Mouse (Mus musculus) monocyte, adult 2 months (primary cell): ENCODE measurements around the gene Zfand3.

Source experiments
- DNase-seq, 2 experiments: peaks; one replicate each; pipeline ENCODE4 v3.0.0; 2022; ENCODE audit warnings: low spot score in 2 of 2, low read depth in 1 of 2

Gene Zfand3

DNA sequence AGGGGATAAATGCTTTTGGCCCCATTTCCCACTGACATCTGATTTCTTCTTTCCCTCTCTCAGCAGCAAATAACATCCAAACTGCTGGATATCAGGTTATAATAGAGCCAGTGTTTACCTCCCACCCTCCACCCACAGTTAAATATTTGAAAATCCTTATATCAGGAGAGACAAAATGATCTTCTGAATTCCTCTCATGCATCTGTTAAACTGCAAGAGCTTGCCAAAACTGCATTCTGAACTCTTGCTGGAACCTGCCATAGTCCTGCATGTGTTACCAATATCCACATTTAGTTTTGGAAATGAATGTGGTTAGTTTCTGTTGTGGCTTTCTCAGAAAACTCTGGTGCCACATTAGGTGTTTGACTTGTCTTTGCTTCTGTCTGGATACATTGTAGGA lies 97.3 kb downstream of the Zfand3 start:
- no peak for DNase-seq

DNA sequence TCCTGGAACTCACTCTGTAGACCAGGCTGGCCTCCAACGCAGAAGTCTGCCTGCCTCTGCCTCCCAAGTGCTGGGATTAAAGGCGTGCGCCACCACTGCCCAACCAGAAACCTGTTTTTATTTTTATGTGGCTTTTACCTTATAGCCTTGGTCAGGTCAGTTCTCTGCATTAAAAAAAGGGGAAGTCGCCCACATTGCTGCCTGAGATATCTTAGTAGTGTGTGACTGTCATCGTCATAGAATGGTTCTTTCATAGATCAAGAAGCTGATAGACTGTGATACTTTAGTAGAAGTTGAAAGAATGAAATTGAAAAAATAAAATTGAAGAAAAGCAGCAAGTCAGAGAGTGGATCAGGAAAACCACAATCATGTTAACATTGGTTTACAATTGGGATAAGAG lies 98.5 kb downstream of the Zfand3 start:
- DNase-seq: no peak

DNA sequence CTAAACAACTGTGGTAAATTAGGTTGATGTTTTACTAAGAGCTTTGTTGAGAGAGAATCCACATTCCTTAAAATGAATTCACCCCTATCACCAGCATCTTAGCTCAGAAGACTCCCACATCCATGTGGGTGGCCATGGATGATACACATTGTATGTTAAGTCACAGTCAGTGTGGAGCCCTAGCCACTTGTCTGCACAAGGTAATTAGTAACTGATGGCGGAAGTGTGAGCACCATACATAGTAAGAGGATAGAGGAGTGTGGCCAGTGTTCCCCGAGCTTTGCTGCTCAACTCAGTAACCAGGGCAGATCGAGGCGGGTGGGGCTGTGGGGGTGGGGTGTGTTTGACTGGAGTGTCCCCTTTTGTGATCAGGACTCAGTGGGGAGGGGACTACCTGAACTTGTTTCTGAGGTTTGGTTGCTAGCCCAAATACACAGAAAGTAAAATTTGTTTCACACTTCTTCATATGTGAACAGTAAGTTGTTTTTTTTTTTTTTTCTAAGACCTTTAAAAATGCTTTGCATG lies 99.2 kb downstream of the Zfand3 start:
- DNase-seq: no peak

DNA sequence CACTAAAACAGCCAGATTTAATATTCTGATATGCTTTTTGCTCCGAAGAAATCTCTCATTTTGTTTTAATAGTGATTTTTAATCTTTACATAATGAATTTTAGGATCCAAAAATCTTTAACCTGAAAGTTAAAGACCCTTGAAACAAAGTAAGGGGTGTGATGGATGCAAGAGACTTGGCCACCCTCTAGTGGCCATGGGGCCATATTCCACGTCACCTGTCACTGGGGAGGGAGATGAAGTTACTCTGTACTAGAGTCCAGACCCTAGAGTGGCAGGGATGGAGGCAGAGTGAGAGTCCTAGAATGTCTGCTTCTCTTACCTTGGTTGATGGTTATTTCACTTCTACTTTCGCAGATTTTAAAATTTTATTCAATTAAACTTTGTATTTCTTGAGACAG lies 100.8 kb downstream of the Zfand3 start:
- no peak for DNase-seq

DNA sequence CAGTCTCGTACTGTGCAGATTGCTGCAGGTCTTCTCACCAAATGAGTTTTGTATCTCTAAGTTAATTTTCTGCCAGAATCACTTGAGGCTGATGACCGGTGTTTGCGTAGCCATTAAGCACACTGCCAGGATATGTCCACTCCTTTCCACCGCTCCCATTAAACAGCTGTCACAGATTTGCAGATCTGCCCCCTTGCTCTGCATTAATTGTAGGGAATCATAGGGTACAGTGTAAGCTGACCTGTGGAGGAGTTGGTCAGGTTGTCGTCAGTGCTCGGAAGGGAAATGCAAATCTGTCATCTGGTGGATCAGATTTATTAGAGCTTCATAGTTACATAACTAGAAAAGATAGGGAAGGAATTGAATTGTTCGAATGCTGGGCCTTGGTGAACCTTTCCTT lies 106.1 kb downstream of the Zfand3 start:
- DNase-seq: no peak

GRCm38 (mm10) chr17:30111556-30111955 lies 107.0 kb downstream of the Zfand3 start:
- no peak for DNase-seq

GRCm38 (mm10) chr17:30112080-30112479 lies 107.5 kb downstream of the Zfand3 start:
- DNase-seq: no peak

GRCm38 (mm10) chr17:30112555-30113305 lies 108.2 kb downstream of the Zfand3 start:
- DNase-seq: no peak

DNA sequence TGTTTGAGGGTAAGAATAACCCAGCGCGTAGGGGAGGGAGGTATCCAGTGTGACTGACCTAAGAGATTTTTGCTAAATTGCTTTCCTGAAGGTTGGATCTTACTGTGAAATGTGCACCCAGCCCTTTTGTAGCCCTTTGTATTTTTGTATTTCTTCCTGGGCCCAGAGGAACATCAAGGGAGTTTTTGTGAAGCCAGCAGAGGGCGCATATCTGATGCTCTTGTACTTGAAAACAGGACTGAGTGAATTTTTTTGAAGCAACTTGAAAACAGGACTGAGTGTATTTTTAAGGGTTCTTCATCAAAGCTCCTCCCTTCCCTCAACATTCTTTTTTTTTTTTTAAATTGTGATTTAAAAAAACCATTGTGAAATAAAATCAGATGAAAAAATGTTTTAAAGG lies 110.2 kb downstream of the Zfand3 start:
- no peak for DNase-seq

- no peak for DNase-seq
These were observed 111.7 kb downstream of the Zfand3 start for GRCm38 (mm10) chr17:30116226-30116625.

- DNase-seq: no peak
These were observed 113.5 kb downstream of the Zfand3 start for GRCm38 (mm10) chr17:30118036-30118435.

DNA sequence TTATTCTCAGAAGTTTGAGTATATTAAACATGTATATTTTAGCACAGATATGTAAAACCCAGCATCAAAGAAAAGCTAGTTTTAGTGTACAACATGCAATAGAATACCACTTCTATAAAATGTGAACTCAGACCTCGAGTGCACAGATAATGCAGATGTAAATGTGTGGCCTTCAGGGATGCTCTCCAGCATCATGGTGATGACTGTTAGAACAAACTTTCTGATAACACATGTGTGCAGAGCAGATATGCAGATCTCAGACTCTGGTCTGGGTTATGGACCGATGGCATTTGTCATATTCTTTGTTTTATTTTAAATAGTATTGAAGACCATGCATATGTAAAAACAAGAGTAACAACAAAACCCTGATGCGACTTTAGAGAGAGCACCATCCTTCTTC lies 117.7 kb downstream of the Zfand3 start:
- DNase-seq: no peak

GRCm38 (mm10) chr17:30128456-30128855 lies 123.9 kb downstream of the Zfand3 start:
- DNase-seq: no peak

GRCm38 (mm10) chr17:30129220-30129619 lies 124.7 kb downstream of the Zfand3 start:
- DNase-seq: no peak

DNA sequence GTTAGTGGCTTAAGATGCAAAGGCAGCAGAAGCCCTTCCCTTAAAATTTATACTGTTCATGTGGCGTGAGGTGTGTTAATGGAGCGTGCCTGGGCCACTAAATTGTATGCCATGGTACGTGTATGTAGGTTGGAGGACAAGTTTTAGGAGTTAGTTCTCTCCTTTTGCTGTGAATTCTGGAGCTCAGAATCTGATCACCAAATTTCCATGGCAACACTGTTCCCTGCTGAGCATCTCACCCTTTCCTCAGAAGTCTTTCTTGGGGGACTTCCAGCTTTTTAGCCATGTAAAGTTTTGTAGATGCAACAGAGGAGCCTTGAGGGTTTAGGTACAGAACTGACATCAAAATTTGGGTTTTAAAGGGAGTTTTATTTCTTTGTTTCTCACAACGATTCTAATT lies 125.8 kb downstream of the Zfand3 start:
- no peak for DNase-seq

DNA sequence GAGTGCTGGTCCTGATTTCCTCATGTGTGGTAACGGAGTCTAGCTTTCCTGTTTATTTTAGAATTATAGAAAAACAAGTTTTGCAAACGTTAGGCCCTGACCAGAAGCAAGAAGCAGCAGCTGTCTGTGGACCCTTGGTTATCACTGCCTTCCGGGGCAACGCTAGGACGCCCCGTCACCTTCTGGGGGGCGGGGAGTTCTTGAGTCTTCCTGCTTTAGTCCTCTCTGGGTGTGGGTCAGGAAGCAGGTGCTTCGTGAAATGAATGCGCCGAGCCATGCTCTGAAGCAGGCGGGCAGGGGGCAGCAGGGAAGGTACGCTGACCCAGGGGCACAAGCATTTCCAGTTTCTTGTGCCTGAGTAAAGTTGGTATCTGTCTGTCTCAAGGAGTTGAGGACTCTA lies 129.1 kb downstream of the Zfand3 start:
- DNase-seq: no peak

DNA sequence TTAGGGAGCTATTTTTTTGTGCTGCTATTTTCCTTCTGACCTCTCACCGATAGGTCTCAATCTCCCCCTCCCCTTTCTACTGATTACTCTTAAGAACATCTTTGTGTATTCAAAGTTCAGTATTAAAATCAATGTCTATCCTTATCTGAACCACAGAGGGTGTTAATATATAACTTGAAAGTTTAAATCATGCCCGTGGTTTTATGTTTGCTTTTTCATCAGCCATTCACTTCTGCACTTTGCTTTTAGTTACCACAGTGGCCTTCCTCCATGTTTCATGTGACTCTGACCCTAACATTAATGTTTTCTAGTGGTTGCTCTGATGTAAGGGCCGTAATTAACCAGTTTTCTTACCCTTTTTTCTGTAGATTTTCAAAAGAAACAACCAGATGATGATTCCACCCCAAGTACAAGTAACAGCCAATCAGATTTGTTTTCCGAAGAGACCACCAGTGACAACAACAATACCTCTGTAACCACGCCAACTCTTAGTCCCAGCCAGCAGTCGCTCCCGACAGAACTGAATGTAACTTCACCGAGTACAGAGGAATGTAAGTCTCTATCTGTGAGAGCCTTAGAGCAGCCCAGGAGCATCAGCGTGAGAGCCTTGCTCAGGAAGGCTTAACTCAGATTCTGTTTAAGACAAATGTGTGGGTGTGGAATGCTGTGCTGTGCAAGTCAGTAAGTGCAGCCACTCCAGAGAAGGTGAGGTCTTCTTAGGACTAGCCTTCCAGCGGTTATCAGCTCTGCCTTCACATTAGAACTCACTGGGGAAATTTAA lies 130.6 kb downstream of the Zfand3 start:
- no peak for DNase-seq

DNA sequence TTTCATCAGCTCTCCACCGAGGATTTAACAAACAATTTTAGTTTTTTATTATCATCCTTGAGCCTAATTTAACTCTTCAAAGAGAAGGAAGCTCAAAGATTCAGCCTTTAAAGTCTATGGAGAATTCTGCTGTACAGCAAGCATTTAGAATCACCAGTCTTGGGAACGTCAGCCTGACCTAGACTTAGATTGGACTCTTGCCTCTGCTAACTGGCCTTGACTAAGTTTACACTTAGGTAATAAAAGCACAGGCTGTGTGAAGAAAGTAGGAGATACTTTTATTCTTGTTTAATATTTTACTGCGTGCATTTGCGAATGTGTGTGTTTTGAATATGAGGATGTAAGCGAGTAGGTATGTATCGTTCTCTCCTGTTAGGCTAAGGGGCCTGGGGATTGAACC lies 131.4 kb downstream of the Zfand3 start:
- no peak for DNase-seq

DNA sequence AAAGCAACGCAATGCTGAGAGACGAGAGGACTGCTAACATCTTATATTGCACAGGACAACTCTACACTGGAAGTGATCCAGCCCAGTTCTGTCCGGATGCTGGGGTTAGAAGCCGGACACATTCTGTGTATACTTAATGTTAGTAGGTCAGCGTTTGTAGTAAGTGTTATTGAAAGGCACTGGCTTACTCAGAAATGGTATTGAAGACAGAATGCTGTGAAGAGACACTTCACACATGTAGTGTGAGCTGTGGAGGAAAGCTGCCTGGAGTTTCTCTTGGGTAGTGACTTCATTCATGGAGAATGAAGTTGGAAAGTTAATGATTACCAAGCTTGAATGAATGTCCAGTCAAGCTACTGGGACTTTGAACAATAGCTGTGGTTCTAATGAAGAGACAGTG lies 132.2 kb downstream of the Zfand3 start:
- DNase-seq: no peak

GRCm38 (mm10) chr17:30137115-30137514 lies 132.6 kb downstream of the Zfand3 start:
- DNase-seq: no peak

- DNase-seq: no peak
These were observed 139.6 kb downstream of the Zfand3 start for GRCm38 (mm10) chr17:30144114-30144513.

GRCm38 (mm10) chr17:30145596-30146149 lies 141.1 kb downstream of the Zfand3 start:
- DNase-seq: no peak
